In the genomic region with DNA sequence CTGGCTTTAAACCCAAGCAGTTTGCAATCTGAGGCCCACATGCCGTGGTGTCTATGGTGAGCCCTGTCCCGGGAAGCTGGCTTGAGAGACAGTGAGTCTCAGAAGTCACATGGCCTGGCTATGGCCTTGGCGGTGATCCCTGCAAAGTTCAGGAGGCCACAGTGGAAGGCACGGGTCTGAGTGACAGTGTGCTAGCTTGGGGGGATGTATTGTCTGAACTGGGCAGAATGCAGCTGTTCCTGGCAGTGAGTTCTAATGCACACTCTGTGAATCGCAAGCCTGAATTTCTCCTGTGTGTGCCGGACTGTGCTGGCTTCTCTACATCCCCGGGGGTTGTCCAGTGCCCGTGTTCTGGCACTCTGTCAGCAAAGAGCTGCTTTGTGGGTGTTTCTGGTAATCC, we compare ENCODE assay signal across 18 mouse cellular contexts.
DNase-seq lines count a peak whose midpoint lies in the region; ATAC-seq and TF ChIP-seq lines count a peak whose summit lies in the region.
"Had no signal": no experiment of that assay in that cellular context is flagged by ENCODE, and none has a peak within 500 bp of the region (broad histone marks: within the 10 kb centered on the region; RNA-seq: fewer than 3 reads in every experiment).

No protein-coding gene starts in this region.

- 51% methylated on average over 8 of the region's 8 CpGs for WGBS in kidney, adult 2 months
- 43% methylated on average over 8 of the region's 8 CpGs for WGBS in hindbrain, embryonic 15.5 days

- H3K9me3 ChIP-seq in hindbrain, embryonic 15.5 days: no peaks in the 10 kb centered on the region
- H3K9me3 ChIP-seq: forebrain, embryonic 10.5 days; heart, embryonic 13.5 days; midbrain, embryonic 12.5 days had no signal

- H3K36me3 ChIP-seq in kidney, adult 2 months (ENCODE audit: control insufficient read depth, insufficient read depth, low read length): no peaks in the 10 kb centered on the region
- no peaks in the 10 kb centered on the region for H3K36me3 ChIP-seq in hindbrain, embryonic 15.5 days
- H3K36me3 ChIP-seq: forebrain, embryonic 10.5 days; heart, embryonic 13.5 days; midbrain, embryonic 12.5 days had no signal

- no peak overlapping the region for H3K4me3 ChIP-seq in kidney, adult 2 months (ENCODE audit: insufficient read depth, low read depth, low read length)
- no peak overlapping the region for H3K4me3 ChIP-seq in hindbrain, embryonic 15.5 days
- H3K4me3 ChIP-seq: forebrain, embryonic 10.5 days; heart, embryonic 13.5 days; left cerebral cortex, adult 2 months; midbrain, embryonic 12.5 days had no signal

- peak; percentile 18 to 30 for DNase-seq in cerebellum, postnatal 10 days
- peak; percentile 15 for DNase-seq in kidney, postnatal 10 days
- DNase-seq in kidney, adult 2 months: no peak
- DNase-seq in adipocyte (ENCODE audit: low spot score): peak; percentile 8
- DNase-seq in urinary bladder, adult 2 months (ENCODE audit: low spot score): no peak
- DNase-seq in left cerebral cortex, postnatal 25 days (ENCODE audit: low spot score in 2 of 2): no peak
- DNase-seq: B cell, adult 2 months; heart, postnatal 4 days; kidney, adult 8-10 months; right cerebral cortex, postnatal 25 days; thymus, adult 18-20 months had no signal

- H3K27ac ChIP-seq in kidney, adult 2 months (ENCODE audit: insufficient read depth, low read depth, low read length): no peak overlapping the region
- H3K27ac ChIP-seq in hindbrain, embryonic 15.5 days (replicated peaks): no peak overlapping the region
- H3K27ac ChIP-seq: forebrain, embryonic 10.5 days; heart, embryonic 13.5 days; left cerebral cortex, adult 2 months; midbrain, embryonic 12.5 days had no signal

- ATAC-seq in cerebellum, adult (ENCODE audit: insufficient number of reproducible peaks, low FRiP score, low TSS enrichment): no peak
- ATAC-seq in hindbrain, embryonic 15.5 days (ENCODE audit: low FRiP score, low read depth): peak; percentile 80
- ATAC-seq: Patski had no signal

- no peak overlapping the region for H3K9ac ChIP-seq in hindbrain, embryonic 15.5 days
- H3K9ac ChIP-seq: heart, embryonic 13.5 days; midbrain, embryonic 12.5 days had no signal

- no peak for TF ChIP-seq POLR2A in kidney, adult 2 months (IDR thresholded peaks at IDR 0.05; ENCODE audit: low read depth, low read length)

- no peak overlapping the region for H3K4me2 ChIP-seq in hindbrain, embryonic 15.5 days
- H3K4me2 ChIP-seq: heart, embryonic 13.5 days; midbrain, embryonic 12.5 days had no signal

- intact Hi-C loops in left cerebral cortex, postnatal 25 days (cut with DNase I): no loop called here

- H3K27me3 ChIP-seq in kidney, adult 2 months (replicated peaks; ENCODE audit: control insufficient read depth, insufficient read depth, low read length): no peaks in the 10 kb centered on the region
- no peaks in the 10 kb centered on the region for H3K27me3 ChIP-seq in hindbrain, embryonic 15.5 days
- H3K27me3 ChIP-seq: heart, embryonic 13.5 days; midbrain, embryonic 12.5 days had no signal

- no peak for TF ChIP-seq CTCF in kidney, adult 2 months (conservative IDR thresholded peaks at IDR 0.05; ENCODE audit: insufficient read depth, insufficient read length, low read depth, low read length)

- no peaks in the 10 kb centered on the region for H3K4me1 ChIP-seq in kidney, adult 2 months (ENCODE audit: control insufficient read depth, insufficient read depth, low read length)
- H3K4me1 ChIP-seq in hindbrain, embryonic 15.5 days (replicated peaks): peaks cover 11% of the 10 kb centered on the region
- H3K4me1 ChIP-seq: heart, embryonic 13.5 days had no signal

Comparison
In these comparisons a context has a peak if more than half of its experiments do, and no peak if none do; other contexts are left out.
1. DNase-seq: peak in cerebellum, postnatal 10 days (2 of 2), kidney, postnatal 10 days (single experiment) and adipocyte (single experiment); none in kidney, adult 2 months (single experiment), urinary bladder, adult 2 months (single experiment) and left cerebral cortex, postnatal 25 days (0 of 2).